Mouse (Mus musculus): ENCODE results near the gene Fam53b.

The Fam53b gene

DNA sequence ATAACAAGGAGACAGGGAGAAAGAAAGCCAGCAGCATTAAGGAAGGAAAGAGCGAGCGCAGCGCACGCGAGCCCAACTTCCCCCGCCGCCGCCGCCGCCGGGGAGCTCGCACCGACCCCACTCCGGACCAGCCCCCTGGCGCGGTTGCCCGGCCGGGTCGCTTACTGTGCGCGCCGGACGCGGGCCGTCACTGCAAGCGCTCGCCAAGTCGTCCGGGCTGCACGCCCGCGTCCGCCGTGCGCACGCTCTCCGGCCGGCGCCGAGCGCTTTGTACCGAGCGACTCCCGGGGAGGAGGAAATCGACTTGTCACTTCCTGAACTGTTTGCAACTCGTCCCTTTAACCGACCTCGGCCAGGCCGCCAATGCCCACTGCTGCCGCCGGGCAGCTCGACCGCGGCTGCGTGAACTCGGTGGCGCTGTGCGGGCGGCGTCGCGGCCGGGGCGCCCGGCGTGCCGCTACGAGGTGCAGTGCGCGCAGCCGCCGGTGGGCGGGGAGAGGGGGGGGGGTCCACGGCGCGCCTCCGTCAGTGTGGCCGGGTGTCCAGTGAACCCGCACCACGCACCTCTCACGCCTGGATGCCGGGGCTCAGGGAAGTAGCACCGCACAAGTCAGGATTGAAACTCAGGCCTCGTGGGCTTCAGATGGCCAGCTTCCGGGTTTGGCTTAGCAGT is at the start of gene Fam53b:
TSS of gene Fam53b (minus strand) at position 471 of the 673 bp plus-strand sequence.
- DNase-seq (ENCODE audit: inconsistent ontology term), result peak; percentile 81

DNA sequence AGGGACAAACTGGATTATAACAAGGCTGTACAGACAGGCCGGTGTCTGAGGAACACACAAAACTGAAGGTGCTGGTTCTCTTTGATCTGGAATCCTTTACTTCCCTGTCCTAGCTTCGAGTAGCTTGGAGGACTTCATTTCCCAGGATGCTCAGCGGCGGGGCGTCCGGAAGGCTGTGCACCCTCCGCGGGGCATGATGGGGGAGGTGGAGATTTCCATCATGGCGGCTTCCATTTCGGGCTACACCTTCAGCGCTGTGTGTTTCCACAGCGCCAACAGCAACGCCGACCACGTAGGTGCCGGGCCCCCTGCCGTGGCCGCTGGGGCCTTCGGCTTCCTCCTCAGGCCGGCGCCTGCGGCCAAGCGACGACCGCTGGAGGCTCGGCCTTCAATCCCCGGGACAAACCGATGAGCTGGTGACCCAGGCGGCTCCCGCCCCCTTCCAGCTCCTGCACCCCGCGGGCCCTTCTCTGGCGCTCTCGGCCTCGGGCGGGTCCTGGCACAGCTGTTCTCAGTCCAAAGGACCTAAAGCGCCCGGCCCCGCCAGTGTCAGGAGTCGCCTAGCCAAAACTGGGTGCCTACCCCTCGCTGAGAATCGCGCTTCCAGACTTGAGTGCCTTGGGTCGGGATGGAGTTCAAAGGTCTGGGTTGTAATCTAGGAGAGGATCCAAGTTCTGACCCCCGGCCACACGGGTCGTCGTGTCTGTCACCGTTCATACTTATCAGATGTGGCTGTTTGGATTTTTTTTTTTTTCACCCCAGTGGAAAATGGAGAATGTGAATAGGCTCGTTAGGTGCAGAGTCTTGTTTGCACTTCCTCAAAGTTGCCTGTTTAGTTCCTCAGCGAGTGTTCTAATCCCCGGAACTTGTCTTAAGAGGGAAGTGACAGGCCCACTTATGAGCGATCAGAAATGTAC is 45.6 kb upstream of the Fam53b start, which contains the start of gene Abraxas2:
TSS of gene Abraxas2 (plus strand) at position 184 of the 917 bp plus-strand sequence.
- DNase-seq (ENCODE audit: inconsistent ontology term), result peak; percentile 91

DNA sequence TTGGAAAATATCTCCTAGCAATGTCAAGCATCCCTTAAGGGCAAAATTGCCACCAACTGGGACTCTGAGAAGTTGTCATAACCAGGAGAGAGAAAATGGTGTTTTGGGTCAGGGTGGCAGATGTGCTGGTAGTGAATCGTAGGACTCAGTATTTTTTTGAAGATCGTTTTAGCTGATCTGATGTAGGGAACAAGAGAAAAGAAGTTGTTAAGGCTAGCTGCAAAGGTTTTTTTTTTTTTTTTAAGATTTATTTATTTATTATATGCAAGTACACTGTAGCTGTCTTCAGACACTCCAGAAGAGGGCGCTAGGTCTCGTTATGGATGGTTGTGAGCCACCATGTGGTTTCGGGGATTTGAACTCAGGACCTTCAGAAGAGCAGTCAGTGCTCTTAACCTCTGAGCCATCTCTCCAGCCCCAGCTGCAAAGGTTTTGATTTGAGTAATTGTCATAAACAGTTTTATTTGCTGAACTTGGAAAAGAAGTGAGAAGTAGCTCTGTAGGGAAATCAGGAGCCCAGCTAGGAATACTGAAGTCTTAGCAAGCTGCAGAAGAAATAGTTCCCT is 44.4 kb upstream of the Fam53b start:
- no peak for DNase-seq (ENCODE audit: inconsistent ontology term)

DNA sequence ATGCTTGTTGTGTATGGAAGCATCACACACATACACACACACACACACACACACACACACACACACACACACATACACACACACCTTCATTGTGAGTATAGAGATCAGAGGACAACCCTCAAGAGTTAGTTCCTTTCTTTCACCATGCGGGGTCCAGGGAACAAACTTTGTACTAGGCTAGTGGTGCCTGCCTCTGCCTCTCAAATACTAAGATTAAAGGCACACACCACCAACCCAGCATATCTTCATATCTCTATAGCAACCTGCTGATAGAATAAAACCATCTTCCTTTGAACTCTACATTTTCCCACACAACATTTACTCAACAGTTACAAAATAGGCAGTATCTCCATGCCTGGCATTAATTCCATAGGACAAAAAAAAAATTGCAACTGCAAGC is 42.4 kb upstream of the Fam53b start:
- no peak for DNase-seq (ENCODE audit: inconsistent ontology term)

DNA sequence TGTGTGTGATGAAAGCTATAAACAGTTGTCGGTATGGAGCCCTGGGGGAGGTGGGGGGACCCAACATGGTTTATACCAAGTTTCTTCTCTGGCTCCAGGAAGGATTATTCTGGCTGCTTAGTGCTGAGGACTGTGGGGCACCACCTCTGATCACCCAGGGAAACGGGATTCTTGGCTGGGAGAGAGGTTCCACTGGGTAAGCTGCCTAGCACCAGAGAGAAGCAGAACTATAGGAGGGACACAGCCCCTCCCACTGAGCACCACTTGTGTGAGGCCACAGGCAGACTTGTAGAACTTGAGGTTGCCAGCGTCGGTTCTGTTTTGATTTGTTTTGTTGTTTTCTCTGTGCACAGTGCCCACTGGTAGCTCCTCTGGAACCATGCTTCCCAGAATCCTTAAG is 40.3 kb upstream of the Fam53b start:
- no peak for DNase-seq (ENCODE audit: inconsistent ontology term)

DNA sequence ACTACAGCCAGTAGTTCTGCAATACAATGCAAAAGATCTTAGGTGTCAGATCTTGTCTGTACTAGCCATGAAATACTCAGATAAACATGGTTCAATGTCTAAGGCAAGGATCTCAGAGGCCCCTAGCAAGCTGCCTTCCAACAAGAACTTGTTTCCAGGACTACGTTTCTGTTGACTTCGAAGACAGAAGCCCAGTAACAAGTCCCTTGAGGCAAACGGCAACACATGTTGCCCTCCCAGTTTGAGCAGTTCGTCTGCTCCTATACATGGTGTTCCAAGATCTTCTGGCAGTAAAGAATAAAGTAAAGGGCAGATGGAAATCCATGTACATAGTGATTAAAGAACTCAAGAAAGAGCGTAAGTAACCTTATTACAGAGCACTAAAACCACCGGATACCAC is 39.7 kb upstream of the Fam53b start:
- no peak for DNase-seq (ENCODE audit: inconsistent ontology term)

DNA sequence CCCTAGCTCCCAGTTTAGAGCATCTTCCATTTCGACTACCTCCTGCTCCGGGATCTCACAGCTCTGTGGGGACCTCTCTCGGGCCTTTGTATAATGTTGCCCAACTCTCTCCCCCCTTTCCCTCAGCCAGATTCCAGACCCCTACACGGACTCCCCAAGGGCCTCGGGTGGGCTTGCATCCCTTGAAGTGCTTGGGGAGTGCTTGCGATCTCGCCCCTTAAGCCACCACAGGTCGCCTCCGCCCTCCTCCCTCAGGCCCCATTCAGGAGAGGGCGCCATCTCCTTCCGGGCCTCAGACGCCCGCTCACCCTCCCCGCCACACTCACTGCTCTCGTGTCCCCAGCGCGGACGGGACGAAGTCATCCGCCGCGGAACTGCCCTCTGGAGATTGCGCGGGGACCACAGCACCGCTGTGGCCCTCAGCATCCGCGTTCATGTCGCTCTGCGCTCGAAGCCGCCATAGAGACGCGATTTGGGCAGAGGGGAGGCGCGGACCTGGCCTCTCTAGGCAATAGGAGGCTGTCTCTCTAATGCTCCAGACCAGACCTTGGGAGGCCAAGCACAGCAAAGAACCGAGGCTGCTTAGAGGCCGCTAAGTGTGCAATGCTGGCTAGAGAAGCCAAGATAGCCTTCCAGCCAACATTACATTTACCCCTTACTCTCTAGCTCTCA is 38.6 kb upstream of the Fam53b start, which contains the start of gene Eef1akmt2:
TSS of gene Eef1akmt2 (minus strand) at position 501 of the 672 bp plus-strand sequence.
- peak; percentile 90 for DNase-seq (ENCODE audit: inconsistent ontology term)

DNA sequence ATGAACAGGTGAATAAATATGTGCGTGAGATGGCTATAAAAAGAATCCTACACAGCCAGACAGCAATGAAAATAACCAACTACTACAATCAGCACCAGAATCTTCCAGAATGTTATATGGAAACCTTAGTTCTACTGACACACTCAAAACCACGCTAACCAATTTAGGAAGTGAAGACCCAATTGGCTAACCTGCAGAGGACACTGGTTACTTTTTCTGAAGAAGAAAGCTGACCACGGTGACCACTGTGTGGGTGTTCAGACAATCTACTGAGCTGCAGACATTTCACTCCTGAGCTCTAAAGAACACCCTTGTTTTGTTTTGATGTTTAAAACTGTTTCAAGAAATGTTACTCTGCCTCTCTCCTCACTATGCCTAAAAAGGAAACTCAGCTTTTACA is 29.5 kb upstream of the Fam53b start:
- DNase-seq (ENCODE audit: inconsistent ontology term), result peak; percentile 35

DNA sequence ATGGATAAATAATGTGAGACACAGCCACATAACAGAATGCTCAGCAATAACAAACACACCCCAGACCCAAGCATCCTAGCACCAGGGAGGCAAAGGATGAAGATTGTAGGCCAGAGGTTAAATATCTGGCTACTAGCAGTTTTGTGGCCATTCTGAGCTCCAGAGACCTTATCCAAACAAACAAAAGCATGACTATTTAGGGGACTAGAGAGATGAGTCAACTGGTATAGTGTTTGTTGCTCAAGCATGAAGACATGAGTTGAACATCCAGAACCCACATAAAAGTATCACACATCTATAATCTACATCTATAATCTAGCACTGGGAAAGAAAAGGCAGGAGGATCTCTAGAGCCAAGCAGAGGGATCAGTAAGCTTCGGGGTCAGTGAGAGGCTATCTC is 28.8 kb upstream of the Fam53b start:
- no peak for DNase-seq (ENCODE audit: inconsistent ontology term)

DNA sequence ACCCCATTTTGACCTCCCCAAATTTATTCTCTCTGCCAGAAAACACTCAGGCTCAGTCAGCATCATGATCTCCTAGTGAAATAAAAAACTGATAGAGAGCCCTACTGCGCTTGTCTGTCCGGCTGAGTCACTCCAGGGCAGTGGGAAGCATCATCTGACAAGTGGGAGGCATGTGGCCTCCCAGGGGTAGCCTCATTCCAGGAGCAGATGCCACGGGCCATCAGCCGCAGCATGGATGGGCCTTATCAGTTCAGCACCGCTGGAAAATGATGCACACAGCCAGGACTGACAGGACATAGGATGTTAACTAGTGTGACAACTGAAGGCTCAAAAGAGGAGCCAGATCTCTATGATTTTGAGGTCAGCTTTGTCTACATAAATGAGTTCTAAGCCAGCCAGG is 27.6 kb upstream of the Fam53b start:
- DNase-seq (ENCODE audit: inconsistent ontology term), result peak; percentile 42

DNA sequence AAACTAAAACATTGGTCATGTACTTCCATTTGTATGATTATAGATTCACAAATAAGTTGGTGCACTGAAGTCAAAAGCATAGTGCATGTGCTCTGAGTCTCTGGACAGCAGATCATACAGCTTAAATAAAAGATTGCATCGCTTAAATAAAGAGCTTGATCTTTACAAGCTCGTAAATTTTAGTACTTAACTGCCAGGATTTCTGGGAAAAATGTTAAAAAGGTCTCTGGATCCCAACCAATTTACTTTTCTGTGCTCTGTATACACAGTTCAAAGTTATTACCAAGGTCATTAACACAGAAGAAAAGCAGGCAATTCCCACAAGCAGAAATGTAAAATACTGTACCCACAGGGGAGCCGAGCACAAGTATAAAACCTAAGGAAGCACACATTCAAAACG is 17.3 kb upstream of the Fam53b start:
- DNase-seq (ENCODE audit: inconsistent ontology term), result no peak

DNA sequence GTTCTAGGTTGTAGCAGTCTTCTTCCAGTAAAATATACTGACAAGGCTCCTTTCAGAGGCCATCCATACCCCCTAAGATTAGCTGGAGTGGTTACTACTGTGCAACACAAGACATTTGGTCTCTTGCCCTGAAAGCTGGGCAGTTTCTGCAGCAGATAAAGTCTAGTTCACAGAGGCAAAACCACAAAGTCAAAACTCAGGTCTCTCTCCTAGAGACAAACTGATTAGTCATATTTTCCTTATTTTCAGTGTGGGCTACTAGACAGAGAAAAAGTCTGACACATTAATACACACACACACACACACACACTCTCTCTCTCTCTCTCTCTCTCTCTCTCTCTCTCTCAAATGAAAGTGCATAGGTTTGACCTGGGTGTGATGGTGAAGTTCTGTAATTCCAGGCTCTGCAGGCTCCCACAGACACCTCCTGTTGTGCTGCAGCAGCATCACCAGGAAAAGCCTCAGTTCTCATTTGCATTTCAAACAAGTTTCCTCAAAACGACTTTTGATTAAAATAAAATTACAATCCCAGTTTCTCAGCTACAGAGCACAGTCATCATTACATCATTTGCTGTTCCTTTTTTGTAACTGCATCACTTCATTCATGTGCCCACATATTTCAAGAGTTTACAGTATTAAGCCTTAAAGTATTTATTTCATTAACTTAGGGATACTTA is 10.8 kb upstream of the Fam53b start:
- DNase-seq (ENCODE audit: inconsistent ontology term), result peak; percentile 73

DNA sequence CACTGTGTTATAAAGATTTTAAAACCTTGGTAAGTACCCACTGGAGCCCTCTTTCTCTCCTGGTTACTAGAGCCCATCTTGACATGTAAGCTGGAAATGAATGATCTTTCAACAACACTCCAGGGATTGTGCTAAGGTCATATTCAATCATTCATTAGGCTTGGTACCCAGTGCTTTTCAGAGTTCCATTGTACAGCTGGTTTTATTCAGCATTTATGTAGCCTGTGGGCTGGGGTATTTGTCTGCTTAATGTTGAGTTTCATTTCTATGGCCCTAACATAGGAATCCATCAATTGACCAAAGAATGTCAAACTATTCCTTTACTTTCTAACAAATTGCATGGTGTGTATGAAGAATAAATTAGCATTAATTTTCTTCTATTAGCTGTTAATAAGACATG is 10.1 kb upstream of the Fam53b start:
- DNase-seq (ENCODE audit: inconsistent ontology term), result no peak

DNA sequence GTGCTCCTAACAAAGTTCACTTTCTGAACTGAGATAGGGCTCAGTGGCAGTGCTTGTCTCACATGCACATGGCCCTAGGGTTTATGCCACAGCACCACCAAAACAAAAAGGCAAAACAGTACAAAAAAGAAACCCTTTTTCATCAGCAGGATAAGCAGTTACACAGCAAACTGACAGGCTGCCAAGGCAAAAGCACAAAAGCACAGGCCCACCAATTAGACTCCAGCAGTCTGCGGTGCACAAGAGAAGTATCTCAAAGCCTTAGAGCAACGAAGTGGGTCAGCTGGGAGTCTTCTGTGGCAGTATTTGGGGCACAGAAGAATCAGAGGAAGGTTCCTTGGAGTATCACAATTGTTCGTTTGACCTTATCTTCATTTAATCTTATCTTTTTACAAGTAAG is 7.0 kb upstream of the Fam53b start:
- DNase-seq (ENCODE audit: inconsistent ontology term), result no peak

DNA sequence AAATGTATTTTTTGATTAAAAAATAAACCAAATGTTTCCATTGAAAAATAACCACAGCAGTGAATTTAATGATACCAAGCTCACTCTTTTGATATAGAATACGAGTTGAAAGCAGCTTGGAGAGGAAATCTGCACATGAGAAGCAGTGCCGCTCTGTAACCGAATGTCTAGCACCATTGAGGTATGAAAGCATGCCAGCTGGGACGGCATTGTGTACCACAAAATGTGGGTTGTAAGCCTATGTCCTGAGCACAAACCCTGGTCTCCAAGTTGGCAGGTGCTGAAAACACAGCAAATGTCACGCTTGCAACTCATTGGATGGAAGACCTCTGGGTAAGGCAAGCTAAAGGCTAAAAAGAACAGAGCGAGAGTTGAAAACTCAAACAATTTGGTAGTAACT is 3.4 kb upstream of the Fam53b start:
- no peak for DNase-seq (ENCODE audit: inconsistent ontology term)

DNA sequence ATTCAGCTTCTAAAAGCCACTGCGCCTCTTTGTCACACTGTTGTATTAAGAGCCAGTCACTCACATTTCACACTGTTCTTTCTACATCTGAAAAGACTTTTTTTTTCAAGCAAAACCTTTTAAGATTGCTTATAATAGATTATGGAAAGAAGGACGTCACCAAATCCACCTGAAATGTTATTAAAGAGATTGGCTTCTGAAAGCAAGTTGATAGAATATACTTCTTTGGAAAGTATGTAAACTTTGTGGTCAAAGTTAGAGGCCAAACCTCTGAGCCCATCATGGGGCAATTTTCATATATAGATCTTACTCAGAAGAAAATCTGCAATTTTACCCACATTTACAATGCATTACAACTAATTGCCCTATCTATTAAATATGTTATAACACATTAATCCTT is 2.8 kb upstream of the Fam53b start:
- no peak for DNase-seq (ENCODE audit: inconsistent ontology term)

DNA sequence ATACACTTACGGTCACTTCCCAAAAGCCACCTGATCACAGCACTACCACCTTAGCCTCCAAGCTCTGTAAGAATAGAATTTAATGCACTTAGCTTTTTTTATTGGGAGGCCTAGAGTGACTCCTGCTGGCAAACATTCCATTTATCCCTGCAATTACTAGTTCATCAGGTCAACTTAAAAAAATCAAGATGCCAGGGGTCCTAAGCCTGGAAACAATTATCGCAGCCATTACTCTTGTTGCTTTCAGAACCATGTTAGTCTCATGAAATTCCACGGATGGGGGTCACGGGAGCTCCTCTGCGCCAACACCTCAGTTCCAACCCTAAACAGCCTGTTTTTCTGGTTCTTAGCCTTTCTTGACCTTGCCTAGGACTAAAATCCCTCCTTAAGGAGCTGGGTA is 1.4 kb upstream of the Fam53b start:
- no peak for DNase-seq (ENCODE audit: inconsistent ontology term)

DNA sequence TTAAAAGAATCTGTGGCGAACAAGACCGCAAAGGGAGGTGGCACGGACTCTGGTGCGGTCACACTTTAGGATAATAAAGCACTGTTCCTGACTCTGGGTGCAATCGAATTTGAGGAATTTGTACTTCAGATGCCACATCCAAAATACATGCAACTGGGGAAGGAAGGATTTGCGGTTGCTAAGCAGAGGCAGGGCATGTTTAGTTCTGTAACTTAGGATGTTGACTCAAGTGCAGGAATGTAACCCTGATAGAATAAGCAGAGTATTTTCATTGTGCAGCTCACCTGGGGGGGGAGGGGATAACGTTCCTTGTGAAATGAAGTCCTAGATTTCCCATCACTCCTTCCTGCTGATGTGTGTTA is 384 bp upstream of the Fam53b start:
- DNase-seq (ENCODE audit: inconsistent ontology term), result peak; percentile 75

DNA sequence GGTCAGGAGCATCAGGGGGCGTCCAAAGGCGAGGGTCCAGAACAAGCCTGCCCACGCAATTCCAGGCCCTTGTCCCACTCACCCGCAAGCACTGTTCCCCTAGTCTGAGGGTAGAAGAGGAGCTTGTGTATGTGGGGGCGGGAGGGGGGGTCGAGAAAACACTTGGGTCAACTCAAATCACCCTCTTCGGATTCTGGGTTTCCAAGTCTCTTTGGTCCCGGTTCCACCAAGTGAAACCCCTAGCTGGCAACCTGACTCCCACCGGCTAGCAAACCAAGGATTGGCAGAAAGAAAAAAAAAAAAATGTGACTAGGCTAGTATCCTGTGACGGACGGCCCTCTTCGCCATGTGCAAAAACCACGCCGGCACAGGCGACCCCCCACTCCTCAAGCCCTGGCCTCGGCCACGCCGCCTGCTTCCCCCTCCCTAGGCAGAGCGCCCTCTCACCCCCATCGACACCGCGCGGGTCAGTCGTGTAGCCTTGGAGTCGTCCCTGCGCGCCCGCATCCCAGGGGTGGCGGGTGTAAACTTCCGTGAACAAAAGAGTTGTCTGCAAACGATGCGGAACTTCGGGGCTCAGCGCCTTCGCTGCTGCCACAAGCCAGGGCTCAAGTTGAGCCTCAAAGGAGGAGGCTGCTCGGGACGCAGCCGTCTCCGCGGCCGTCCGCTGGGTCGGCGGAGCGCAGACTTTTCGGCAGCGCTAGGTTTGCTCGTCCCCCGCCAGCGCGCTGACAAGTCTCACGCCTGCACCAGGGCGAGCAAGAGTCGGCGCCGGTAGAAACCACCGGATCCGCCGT is 869 bp downstream of the Fam53b start:
- DNase-seq (ENCODE audit: inconsistent ontology term), result peak; percentile 62

DNA sequence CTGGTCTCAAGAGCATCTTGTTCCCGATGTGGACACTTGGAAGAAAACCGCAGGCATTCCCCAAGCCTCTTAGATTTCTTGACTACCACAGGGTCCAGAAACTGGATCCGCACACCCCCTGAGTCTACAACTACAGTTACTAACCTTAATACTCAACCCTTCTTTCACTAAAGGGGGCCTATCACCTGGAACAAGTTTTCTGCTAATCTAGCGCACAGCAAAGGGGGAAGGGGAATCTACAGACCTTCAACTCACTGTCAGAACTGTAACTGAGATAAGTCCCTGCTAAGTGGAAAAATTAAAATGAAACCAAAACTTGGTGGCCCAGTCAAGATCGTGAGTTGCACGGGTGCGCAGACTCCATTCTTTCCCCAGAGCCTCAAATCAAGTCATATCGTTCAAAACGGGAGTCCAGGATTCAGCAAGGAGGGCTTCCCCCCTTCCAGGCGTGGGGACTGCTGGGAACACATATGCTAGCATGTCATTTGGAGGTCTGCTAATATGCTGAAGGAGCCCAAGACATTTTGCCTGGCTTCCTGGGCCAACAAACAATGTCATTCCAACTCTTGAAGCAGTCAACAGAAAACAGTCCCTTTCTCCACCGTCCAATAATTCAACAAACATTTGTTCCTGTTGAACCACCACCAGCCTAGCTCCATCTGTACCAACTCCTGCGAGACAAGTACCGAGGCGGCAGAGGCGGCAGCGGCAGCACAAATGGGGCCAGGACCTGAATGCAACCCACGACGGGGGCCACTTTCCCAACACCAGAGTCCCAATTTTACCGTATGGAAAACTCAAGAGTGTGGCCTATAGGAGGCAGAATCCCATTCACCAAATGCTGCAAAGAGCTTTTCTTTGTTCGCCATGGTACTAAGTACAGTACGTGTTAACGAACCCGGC is 1.7 kb downstream of the Fam53b start:
- DNase-seq (ENCODE audit: inconsistent ontology term), result peak; percentile 37
